Mouse (Mus musculus) gonadal fat pad, adult 2 months (tissue): Measurements from ENCODE around the gene H3f3b. TPM values are rescaled to one million over a fixed set of nuclear protein-coding genes. Genes with fewer than 3 reads are reported as not detected.

Experiments
- DNase-seq: peaks from one replicate; pipeline ENCODE4 v3.0.0-alpha.2; 2012; ENCODE audit warnings: low read depth
- polyA plus RNA-seq: library from polyadenylated mRNA; depleted of rRNA; stranded (reverse); fragments of >200 nt; gene quantifications from 2 replicates; pipeline ENCODE4 v1.2.3, GENCODE M21; 2012; rRNA removed

Gene H3f3b
- 147 and 215 TPM in 2 replicates for polyA plus RNA-seq

DNA sequence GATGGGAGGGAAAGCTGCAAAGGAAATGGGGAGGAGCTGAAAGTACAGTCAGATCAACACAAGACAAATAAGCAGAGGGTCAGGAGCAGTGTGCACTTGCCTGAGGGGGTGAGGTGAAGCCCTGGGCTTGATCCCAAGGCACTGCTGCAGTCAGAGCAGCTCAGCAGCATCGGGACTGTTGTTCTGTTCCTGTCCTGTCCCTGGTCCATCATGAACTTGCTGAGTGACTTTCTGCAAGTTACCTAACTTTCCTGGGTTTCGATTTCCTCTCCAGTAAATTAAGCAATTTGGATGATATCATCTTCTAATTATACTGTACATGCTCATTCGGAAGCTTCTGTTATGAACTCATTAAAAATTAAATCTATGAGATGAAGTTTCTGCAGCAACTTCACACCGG is at the start of gene H3f3b:
TSS of gene H3f3b (minus strand) at position 207 of the 400 bp plus-strand sequence.
- no peak for DNase-seq

DNA sequence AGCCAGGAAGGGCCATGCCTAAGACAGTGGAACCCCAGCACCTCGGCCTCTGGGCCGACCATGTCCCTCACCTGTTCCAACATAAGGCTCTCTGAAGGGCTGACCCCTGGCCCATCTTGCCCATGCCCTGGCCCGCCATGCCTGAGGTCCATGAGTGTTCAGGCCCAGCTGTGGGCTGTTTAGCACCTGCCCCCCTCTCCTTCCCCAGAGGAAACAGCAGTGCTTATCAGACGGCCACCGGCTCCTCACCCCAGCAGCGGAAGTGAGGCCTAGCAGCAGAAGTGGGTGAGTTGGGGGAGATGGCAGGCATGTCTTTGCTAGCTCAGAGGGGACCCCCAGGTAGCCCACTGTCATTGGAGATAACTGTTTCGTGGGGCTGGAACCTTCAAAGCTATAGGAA is 49.1 kb upstream of the H3f3b start:
- DNase-seq: no peak

DNA sequence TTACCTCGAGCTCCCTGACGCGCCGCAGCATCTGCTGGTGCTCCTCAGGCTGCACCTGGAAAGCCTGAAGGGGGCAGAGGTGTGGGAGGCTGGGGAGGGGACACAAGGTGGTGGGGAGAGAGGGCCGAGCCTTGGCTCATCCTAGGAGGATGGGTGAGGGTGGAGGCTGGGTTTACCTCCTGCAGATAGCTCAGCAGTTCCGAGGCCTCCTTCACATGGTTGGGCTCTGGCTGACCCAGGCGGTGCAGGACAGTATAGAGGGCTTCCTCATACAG is 48.4 kb upstream of the H3f3b start:
- no peak for DNase-seq

DNA sequence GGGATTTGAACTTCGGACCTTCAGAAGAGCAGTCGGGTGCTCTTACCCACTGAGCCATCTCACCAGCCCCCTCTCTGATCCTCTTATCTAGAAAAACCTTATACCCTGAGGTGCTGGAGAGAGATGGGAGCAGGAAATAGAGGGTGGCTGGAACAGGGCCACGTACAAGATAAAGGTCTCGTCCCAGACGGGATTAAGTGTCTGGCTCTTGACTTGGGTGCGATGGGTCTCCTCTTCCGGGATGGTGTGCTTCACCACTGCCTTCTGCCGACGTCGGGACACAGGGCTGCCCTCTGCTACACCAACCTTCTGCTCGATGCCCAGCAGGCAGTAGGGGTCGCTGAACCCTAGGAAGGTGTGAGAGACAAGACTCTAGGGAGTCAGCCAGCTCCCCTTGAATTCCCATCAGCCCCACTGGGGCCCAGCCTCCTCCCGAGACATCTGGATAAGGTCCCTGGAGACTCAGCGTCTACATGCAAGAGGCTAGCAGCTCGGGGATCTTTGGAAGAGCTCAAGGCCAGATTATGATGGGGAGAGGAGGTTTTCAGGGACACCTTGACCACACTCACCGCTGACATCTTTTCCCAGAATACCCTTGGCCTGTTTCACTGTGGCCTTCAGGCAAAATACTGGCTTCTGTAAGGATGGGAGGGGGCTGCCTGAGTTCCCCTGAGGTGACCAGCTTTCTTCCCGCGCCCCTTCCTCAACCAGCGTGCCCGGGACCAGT is 47.9 kb upstream of the H3f3b start:
- no peak for DNase-seq

DNA sequence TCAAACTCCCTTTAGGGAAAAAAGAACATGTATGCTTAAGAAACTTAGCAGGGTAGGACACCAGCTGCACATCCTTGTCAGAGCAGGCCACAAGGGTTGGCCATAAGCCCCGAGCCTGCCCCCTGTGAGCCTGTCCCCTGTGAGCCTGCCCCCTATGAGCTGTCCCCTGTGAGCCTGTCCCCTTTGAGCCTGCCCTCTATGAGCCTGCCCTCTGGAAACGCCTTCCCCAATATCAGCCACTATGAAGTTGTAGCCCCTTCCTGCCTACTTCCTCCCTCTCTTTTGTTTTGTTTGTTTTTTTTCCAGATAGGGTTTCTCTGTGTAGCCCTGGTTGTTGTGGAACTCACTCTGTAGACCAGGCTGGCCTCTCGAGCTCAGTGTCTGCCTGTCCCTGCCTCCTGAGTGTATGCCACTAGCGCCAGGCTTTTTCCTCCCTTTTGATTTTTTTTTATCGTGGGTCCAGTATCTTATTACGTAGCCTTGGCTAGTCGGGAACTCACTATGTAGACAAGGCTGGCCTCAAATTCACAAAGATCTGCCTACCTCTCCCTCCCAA is 46.8 kb upstream of the H3f3b start:
- DNase-seq: no peak

DNA sequence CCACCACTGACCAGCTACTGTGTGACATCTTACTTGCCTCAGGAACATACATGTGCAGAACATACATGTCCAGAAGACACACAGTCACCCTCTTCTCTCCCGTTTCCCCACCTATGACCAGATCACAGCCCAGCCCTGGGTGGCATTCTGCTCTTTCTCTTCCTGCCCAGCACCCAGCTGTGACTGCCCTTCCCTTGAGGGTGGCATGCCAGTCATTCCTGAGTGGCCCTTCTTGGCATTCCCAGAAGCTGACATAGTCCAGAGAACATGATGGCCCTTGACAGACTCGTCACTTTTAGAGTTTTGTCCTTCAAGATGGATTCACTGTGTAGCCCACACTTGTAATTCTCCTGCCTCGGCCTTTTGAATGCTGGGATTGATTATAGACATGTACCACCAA is 44.8 kb upstream of the H3f3b start:
- DNase-seq: no peak

DNA sequence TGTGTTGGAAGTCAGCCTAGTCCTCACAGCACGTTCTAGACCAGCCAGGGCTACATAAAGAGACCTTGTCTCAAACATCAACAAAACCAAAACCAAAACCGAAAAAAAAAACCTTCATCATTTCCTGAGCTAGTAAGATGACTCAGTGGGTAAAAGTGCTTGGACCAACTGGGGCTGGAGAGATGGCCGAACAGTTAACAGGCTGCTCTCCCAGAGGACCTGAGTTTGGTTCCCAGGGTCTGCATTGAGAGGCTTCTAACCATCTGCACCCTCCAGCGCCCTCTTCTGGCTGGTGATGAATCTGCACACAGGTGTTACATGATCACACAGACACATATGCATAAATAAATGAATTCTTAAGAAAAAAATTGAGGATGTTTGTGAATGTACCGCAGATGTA is 43.7 kb upstream of the H3f3b start:
- DNase-seq: no peak

DNA sequence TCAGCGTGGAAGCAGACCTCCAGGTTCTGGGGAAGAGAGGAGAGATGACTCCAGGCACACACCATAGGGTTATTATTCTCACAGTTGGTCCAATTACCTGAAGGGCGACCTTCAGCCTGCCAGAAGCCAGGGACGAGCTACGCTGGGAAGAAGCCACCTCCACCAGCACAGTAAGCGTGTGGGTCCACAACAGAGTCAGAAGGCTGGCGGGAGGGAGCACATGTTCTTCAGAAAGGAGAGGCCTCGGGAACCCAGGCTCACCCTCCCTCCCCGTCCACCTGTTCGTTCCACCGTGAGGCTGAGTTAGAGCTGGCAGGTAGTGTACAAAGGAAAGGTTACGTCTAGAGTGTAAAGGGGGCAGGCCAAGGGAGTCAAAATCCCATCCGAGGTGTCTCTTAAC is 37.6 kb upstream of the H3f3b start:
- DNase-seq: no peak

DNA sequence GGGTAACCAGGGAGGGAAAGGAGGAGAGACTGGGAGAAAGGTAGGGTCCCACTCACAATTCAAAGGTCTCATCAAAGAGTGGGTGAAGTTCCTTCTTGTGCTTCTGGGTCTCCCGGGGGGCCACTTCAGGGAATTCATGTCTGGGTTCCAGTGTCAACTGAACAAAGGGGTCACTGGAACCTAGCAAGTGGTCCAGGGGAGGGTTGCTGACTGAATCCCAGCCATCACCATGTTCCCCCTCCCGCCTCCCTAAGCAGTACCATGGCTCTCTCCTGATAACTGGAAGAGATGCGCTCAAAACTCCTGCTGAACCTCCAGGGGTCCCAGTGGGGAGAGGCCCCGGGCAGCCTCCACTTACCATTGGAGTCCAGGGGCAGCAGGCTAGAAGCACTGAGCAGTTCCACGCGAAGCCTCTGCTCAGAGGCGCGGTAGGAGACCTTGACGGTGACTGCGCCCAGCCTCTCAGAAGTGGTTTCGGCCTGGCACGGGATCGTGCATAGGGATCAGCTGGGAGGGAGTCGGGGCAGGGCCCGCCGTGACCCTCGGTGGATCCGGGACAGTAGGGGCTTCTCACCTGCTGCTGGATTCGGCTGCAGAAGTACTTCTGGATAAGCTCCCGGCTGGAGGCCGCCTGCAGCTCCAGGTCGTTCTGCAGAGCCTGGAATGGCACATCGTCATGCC is 36.6 kb upstream of the H3f3b start:
- no peak for DNase-seq

DNA sequence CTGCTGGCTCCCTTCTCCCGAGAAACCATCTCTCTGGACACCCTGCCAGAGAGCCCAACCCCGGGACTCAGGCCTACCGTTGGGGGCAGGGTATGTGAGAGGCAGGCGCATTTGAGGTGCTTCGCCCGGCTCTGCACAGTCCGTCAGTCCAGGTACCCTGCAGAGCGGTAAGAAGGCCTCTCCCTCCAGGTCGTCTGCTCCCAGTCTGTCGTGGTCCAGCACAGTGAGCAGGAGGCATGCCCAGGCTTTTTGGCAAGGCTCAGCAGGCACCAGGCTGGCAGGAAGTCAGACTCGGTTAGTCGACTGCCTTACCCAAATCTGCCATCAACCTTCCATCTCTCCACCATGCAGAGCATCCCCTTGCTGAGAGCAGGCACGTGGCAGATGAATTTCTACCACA is 35.8 kb upstream of the H3f3b start:
- no peak for DNase-seq

DNA sequence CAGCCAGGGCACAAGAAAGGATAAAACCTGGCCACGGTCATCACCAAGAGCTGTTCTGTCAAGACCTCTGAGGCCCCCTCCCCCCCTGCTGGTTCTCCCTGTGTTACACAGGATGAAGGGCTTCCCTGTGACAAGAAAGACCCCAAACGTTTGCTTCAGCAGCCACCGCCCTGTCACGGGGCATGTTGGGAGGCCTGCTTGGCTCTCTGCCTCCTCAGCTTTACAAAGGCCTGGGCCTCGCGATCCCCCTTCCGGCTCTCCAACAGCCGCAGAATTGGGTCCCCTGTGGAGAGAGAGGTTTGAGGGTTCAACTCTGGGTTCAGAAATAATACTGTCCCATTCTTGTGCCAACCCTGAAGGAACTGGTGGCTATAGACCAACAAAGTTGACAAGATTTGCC is 34.8 kb upstream of the H3f3b start:
- no peak for DNase-seq

DNA sequence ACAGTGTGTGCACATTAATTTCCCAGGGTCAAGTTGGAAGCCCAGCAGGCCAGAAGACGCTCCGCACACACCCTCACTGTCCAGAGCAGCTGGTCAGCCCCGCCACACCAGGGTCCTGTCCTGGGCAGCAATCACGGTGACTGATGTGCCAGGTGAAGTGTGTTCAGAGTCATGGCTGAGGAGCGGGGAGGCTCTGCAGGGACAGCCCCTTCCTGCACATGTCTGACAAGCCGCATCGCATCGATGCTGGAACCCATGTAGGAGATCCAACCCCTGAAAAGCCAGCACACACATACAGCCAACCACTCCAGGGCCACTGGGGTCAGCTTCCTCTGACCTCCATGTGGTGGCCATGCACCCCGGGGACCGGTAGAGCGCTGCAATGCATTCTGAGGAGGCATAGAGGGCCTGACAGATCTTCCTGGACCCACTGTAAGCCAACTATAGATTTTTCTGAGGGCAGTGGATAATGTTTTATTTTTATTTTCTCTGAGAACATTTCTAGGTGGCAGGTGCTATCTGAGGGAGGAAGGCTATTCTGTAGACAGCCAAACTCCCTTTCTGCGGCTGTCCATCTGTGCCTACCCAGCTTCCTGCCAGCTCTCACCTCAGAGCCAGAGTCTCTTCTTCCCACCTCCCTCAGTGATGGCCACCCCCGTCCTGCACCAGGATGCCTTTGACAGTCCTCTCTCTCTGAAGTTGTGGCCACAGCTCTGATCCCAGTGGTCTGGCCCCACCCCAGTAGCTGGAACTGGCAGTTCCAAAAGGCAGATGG is 34.1 kb upstream of the H3f3b start:
- DNase-seq: no peak

DNA sequence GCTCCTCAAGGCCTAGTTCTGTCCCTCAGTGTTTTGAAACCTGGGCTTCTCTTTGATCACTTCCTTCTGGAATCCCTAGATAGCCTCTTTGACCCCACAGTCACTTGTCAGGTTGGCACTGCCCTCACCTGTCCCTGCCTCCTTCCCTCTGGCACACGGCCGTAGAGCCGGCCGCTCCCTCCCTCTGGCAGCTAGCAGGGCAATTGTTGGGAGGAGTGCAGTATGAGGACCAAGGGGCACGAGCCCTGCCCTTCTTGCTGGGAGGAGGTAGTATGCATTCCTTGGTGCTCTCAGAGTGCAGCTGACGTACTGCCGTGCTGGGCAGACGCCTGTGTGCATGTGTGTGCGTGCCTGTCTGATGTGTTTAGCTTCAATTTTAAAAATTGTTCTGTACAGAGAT is 32.8 kb upstream of the H3f3b start:
- no peak for DNase-seq

DNA sequence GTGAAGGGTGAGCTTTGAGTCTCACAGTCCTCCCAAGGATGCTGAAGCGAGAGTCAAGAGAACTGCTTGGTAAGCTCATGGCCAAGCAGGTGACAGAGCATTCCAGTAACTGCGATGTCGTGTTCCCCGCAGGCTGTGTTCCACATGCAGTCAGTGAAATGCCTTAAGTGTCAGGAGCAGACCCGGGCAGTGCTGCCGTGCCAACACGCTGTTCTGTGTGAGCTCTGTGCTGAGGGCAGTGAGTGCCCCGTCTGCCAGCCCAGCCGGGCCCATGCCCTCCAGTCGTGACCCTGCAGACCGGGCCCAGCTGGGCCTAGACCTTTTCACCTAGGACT is 31.9 kb upstream of the H3f3b start:
- no peak for DNase-seq

DNA sequence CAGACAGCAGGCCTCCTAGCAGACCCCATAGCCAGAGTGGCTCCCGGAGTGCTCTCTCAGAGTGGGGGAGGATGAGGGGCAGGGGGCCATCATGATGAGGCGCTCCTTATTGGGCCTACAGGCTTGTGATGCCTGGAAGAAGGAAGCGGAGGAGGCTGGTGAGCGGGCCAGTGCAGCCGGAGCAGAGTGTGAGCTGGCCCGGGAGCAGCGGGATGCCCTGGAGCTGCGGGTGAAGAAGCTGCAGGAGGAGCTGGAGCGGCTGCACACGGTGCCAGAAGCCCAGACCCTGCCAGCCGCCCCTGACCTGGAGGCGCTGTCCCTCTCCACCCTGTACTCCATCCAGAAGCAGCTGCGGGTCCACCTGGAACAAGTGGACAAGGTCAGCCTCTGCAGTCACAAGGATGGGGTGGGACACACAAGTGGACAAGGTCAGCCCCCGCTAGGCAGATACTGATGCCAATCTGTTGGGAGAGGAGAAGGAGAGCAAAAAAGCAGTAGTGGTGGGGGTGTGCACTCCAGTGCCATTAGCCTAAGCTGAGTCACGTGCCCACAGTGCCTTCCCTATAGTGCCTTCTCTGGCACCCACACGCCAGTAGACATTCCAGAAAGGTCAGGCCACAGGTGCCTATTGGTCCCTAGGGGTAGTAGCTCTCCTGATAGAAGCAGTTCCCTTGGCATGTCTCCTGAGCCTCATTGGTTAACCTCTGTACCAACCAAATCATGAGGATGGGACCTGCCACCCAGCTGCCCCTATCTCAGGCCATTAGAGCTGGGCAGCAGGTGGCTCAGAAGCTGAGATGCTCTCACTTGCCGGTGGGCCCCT is 31.3 kb upstream of the H3f3b start:
- no peak for DNase-seq

DNA sequence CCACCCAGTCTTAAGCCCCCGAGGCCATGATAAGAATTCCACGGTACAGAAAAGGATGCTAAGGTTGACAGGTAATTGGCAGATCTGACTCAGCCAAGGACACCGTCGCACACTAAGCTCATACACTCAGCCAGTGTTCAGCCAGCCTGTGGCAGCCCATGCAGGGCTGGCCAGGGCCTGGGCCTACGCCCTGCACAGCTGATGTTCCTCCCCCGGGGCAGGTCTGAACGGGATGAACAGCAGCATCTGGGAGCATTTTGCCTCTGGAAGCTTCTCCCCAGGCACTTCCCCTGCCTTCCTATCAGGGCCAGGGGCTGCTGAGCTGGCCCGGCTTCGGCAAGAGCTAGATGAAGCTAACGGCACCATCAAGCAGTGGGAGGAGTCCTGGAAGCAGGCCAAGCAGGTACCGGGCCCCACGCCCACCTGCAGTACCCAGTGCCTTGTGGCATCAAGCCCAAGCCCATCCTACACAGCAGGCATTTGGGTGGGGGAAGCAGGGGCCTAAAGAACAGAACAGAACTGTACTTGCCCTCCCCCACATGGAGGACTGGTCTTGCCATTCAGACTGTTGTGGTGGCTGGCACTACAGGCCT is 30.4 kb upstream of the H3f3b start:
- no peak for DNase-seq

DNA sequence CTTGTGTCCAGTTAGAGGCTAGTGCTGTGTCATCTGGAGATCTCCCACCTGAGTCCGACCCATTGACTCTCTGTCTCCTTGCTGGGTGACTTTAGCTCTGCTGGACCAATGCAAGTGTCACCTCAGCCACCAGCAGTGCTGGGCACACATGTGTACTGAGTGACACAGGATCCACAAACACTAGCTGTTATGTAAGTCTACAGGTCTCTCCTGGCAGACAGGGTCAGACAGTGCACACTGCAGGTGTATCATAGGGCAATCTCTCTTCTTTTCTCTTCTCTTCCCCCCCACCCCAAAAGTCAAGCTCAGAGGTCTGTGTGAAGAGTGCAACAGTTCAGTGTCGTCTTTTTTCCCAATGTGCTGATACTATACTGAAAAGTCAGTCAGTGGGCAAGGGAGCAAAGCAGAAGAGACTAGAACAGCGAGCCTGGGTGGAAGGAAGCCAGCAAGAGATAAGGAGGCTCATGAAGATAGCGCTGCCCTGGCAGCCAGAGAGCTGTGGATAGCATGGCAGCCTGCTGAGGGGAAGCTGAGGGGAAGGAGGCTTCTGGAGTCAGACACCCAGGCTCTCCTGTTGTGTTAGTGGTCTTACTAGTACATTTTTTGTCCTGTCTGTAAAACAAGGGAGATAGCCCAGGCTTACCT is 29.6 kb upstream of the H3f3b start:
- DNase-seq: no peak

DNA sequence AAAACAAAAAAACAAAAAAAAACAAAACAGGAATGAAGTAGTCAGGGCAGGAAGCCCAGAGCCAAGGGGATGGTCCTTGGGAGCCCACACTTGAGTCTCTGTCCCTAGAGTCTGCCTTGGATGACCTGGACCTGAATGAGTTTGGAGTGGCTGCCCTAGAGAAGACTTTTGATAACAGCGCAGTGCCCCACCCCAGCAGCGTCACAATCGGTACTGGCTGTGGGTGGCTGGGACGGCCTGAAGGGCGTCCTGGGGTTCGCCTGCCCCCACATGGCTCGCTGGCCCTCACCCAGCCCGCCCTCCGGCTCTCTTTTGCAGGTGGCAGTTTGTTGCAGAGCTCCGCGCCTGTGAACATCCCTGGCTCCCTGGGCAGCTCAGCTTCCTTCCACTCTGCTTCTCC is 28.1 kb upstream of the H3f3b start:
- no peak for DNase-seq

DNA sequence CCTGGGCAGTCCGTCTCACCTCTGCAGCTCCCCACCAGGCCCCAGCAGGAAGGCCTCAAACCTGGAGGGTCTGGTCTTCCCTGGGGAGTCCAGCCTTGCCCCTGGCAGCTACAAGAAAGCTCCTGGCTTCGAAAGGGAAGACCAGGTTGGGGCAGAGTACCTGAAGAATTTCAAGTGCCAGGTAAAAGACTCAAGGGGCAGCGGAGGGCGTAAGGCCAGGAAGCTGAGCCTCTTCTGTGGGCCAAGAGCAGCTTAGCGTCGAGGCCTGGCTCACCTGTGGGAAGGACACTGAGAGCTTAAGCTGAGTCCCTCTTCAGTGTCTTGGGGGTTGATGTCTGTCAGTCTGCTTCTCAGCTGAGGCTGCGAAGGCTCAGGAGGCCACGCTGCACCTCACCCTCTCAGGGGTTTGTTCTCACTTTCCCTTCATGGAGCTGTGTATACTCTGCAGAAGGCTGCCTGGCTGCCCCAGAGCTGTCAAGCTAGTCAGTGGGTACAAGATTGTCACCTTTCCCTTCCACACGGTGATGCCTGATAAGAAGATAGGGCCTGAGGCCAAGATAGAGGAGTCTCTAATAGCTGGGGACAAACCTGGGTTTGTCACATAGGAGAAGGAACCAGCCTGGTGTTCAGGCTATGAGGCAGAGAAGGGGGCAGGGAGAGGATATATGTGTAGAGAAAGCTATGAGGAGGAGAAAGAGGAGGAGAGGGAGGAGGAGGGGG is 25.9 kb upstream of the H3f3b start:
- no peak for DNase-seq

DNA sequence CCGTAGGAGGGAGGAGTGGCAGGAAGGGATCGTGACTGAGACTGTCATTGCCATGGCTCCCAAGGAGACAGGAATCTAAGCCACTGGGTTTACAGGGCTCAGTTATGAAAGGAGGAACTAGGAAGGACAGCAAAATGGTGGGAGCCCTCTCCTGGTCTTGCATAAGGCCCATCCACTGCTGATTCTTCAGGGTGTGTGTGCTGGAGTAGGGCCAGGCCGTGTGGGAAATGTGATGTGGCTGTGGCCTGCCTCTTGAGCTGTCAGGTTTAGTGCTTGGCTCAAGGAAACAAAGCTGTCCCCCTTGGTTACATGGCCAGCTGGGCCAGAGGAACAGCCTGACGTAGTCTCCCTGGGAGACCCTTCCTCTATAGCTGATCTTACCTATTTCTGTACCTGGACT is 22.4 kb upstream of the H3f3b start:
- no peak for DNase-seq

DNA sequence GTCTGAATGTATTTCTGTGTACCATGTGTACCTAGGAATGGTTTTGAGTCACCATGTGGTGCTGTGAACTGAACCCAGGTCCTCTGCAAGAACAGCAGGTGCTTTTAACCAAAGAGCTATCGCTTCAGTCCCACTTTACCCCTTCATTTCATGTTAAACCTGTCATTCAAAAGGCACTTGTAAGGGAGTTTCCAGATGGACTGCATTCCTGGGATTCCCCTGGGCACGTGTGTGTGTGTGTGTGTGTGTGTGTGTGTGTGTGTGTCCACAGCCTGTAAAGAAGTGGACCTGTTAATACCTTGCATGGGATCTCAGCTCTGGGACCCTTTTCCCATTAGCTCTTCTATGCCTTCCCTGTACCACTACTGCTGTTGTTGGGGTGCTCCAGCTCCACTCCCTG is 21.8 kb upstream of the H3f3b start:
- no peak for DNase-seq
